Mouse (Mus musculus) stomach, postnatal 0 days (tissue): ENCODE results near the gene Sec22b.

ENCODE experiments used
- CTCF ChIP-seq: IDR thresholded peaks from 2 replicates; pipeline ENCODE4 v1.5.1; 2016; ENCODE audit warnings: antibody characterized with exemption, low read depth, mild to moderate bottlenecking, moderate library complexity
- EP300 ChIP-seq: optimal IDR thresholded peaks from 2 replicates; pipeline ENCODE3; 2016; ENCODE audit warnings: antibody characterized with exemption

- TF ChIP-seq EP300 (no peak), CTCF (no peak)
Measured at GRCm38 (mm10) chr3:97851803-97852202, 49.2 kb upstream of the Sec22b start.
